Mouse (Mus musculus) frontal cortex, postnatal 25 days (tissue): ENCODE measurements around the gene BC049730.
A peak's percentile ranks its signal among the peaks of the same experiment; 100 is the strongest.
"Not testable (repeated sequence)": the region's sequence is repeated elsewhere in the genome, so short reads cannot be mapped to it uniquely, and the experiment has no call there.

Experiments
- DNase-seq, 2 experiments: peaks; one replicate each; pipeline ENCODE4 v3.0.0; 2022; ENCODE audit warnings: low spot score in 2 of 2

Gene BC049730

DNA sequence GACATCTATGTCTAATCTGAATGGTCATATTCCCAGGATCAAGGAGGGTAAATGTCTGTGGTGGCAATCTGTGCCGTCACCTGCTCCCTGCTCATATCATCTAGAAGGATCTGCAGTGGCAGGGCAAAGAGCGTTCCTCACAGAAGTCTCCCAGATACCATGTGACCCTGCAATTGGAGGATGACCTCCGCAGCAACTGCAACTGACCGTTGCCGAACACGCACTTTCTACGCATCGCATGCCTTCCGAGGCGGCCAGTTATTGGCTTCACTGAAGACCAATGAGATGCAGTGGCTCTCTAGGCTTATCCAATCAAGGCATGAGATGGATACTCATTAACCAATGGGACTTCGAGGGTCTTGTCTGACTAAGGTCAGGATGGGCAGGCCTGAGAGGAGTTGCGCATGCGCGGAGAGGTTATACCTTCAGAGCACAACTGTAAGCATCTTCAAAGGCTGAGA lies at the start of gene BC049730:
BC049730 (plus strand) TSS at position 411 of the 461 bp plus-strand sequence.
- DNase-seq, result no peak

DNA sequence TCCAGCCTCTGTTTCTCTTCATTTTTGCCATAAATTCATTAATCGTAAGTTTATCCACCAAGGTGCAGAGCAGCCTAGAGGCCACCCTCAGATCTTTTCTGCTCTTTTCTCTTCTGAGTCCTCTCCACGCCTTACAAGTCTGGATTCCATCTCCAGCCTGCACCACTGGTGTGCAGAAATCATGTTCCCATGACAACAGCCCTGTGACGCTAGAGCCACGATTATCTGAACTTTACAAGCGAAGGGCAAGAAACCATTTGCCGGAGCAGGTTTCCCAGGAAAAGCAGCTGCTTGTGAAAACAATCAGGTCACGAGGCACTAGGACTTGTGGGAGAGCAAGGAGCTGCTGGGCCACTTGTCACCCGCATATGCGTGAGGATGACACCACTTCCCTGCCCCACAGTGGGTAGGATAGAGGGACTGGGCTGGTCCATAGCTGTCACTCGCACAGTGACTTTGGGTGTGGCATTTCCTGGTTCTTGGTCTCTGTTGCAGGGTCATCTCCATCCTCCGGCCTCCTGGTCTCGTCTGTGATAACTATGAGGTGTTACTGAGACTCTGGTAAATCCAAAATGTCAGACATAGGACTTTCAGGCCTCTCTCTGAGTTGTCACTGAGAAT lies 49.2 kb upstream of the BC049730 start:
- no peak for DNase-seq

DNA sequence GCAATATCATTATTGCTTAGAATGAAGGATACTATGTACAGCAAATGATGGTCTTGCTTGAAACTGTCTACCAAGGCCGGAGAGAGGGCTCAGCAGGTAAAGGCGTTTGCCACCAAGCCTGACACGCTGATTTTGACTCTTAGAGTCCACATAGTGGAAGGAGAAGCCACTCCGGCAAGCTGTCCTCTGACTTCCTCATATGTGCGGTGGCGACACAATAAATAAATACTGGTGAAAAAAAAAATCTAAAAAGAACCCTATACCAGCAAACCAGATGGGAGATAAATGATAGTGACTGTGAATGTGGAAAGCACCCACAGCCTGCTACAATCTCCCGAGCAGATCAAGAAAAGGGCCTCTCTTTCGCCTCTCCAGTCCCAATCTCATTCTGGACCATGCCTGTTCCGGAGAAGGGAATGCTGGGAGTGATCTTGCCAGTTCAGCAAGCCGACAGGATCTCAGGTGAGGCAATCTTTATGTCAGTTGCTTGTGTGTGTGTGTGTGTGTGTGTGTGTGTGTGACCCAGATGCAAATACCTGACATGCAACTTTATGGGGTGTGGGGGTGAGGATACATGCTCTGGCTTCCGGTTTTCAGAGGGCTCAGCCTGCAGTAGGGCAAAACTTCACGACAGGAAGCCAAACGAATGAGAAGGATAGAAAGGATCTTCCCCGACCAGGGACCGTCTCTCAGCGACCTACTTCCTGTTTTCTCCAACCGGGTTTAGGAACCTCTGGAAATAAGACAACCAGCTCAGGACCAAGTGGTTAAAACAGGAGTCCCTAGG lies 47.7 kb upstream of the BC049730 start:
- DNase-seq, result no peak

DNA sequence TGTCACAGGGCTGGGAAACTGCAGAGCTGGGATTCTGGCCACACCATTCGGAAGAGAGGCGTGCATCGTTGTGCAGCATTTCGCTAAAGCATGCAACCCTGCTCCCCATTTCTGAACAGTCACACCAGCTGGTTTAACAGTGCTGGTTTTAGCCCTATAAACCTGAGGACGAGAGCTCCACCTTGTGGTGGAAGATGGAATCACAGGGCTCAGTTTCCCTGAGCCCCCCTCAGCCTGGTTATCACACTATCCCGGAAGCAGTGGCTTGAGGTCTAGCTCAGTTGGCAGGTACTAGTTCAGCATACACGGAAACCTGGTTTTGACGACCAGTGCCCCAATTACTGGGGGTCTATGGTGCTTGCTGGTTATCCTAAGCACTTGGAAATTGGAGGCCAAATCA lies 46.5 kb upstream of the BC049730 start:
- peak; percentile 52 to 54 for DNase-seq

DNA sequence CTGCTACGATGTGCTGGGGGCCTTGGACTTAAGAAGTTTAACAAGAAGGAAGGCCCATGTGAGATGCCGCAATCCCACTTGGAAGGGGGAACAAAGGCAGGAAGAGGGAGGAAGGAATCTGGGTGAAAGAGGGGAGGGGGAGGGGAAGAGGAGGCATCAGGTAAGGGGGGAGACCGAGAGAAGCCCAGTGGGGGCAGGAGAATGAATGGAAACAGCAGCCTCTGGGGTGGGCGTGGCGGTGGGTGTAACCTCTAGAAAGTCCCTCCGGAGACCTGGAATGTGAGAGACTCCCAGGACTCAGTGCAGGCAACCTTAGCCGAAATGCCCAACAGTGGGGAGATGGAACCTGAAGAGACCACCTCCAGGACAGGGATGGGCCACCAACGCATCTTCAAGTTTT lies 44.7 kb upstream of the BC049730 start:
- no peak for DNase-seq

DNA sequence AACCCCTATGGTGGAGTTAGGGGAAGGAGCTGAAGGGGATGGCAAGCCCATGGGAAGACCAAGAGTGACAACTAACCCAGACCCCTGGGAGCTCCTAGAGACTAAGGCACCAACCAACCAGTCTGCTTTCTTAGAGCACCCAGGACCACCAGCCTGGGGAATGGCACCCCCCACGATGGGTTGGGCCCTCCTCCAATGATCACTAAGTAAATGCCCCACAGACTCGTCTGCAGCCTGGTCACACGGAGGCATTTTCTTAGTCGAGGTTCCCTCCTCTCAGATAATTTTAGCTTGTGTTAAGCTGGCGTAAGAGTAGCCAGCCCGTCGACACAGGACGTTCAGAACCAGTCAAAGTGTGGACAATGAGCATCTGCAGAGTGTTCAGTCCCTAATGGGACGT lies 44.1 kb upstream of the BC049730 start:
- no peak for DNase-seq

DNA sequence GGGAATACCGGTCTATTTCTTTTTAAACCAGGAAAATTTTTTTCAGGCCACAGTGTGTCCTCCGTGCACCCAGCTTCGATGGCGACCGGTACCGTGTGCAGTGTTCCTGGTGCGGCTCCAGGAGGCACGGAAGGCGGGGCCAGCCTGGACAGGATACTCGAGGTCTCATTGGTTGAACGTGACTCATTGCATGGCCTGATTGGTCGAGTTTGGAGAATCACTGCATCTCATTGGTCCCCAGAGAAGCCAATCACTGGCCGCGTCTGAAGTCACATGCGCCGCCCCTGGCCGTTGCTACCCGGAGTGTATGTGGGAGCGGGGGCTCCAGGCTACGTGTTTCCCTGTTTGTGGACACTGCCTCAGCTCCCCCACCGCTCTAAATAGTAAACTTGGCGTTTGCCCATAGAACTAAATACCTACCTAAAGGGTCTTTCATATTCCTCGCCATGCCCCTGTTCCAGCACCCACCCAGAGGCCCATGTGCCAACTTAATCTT lies 37.0 kb upstream of the BC049730 start:
- no peak for DNase-seq

DNA sequence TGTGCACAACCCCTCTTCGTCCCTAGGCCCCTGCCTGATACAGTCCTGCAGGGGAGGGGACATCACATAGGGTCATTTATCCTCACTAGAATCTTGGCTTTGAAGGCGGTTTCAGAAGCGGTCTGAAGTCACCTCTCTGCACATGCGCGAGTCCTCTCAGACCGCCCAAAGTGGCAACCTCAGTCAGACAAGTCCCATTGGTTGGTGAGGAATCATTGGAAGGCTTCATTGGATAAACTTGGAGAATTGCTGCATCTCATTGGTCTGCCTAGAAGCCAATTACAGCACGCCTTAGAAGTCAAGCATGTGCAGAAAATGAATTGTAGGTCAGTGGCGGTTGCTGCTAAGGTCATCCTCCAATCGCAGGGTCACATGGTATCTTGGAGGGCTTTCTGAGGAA lies 32.5 kb upstream of the BC049730 start, which contains the start of gene Tex101:
Tex101 (minus strand) TSS at position 101 of the 400 bp plus-strand sequence.
- no peak for DNase-seq

DNA sequence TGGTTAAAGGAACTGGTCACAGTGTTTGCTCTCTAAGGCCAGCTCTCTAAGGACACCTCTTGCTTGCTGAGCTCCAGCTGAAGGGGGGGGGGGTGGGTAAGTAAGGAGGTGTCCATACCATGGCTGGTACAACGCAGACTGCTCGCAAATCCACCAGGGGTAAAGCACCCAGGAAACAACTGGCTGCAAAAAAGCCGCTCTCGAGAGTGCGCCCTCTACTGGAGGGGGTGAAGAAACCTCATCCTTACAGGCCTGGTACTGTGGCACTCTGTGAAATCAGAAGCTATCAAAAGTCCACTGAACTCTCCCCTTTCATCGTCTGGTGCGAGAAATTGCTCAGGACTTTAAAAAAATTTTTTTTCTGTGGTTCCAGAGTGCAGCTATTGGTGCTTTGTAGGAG lies 24.9 kb upstream of the BC049730 start:
- not testable (repeated sequence) for DNase-seq

DNA sequence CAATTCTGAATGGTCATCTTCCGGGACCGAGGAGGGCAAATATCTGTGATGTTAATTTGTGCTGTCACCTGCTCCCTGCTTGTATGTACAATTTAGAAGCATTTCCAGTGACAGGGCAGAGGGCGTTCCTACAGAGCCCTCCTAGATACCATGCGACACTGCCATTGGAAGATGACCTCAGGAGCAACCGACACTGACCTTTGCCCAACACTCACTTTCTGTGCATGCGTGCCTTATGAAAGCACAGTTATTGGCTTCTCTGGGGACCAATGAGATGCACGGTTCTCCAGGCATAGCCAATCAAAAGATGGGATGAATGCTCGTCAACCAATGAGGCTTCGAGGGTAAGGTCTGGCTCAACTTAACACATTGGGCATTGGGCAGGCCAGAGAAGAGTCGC lies 21.5 kb upstream of the BC049730 start:
- not testable (repeated sequence) for DNase-seq

DNA sequence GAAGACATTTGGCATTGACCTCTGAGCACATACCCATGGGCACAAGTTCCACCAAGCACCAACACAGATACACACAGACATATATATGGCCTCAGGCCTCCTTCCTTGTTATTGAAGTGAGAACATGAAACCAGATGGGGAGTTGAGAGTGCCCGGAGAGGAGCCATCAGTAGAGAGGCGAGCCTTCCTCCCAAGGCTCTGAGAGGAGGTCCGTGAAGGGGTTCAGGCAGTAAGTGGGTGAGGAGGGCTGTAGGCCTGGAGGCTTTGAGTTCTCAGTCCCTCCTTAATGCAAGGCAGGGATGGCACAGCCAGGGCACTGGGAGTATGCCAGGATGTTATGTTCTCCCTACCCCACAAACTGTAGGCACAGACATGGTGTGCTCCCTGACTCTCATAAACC lies 16.3 kb upstream of the BC049730 start:
- not testable (repeated sequence) for DNase-seq

DNA sequence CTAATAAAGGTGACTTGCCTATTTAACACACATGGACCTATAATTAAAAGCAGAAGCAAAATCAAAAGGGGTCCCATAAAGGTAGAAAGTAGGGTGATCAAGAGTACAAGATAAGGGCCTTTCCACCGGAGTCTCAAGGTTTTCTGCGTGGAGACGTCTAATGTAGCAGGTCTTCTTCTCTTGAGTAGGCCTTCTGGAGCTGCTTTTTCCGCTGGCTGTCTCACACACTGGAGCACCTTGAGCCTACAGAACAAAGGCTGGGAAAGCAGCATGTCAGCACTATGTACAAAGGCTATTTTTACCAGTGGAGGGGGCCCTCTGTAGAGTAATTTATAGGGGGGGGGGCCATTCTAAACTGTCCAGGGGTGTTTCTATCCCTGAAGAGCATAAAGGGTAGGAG lies 11.2 kb upstream of the BC049730 start:
- DNase-seq, result not testable (repeated sequence)

DNA sequence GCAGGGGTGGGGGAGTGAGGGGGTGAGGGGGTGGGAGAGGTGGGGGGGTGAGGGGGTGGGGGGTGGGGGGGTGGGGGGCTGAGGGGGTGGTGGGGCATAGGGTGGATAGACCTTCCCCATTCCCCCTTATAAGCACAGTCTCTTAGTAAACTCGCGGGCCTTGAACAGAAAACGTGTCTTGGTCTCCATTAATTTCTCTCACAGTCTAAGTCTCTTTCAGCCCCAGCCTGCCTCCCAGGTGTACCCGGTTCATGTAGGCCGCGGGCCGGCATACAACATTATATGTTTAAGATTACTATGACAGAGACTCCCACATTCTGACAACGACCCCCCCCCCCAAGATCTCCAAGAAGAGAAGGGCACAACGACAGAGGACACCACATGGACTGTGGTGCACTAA lies 6.2 kb upstream of the BC049730 start:
- not testable (repeated sequence) for DNase-seq

DNA sequence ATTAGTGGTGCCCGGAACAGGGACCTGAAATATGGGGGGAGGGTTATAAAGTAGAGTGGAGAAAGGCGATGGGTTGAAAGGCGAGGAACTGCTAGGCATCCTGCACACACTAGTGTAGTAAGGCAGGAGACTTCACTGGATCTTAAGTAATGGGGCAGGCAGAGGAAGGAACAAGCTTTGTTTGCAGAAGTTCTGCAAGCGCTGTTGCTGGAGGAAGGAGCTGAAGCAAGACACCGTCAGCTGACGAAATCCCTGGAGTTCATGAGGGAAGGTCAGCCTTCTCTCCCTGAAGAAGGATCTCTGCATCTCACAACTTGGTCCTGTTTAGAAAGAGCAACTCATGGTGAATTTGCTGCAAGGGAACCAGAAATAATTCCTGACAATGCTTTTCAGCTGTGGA lies 6.0 kb downstream of the BC049730 start:
- no peak for DNase-seq

DNA sequence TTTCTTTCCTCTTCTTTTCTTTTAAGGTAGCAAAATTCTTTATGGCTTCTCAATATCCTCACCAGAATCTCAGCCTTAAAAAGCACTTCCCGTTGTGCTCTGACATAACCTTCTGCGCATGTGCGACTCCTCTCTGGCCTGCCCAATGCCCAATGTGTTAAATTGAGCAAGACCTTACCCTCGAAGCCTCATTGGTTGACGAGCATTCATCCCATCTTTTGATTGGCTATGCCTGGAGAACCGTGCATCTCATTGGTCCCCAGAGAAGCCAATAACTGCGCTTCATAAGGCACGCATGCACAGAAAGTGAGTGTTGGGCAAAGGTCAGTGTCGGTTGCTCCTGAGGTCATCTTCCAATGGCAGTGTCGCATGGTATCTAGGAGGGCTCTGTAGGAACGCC lies 17.8 kb downstream of the BC049730 start, which contains the start of gene Gm4763:
Gm4763 (minus strand) TSS at position 101 of the 400 bp plus-strand sequence.
- not testable (repeated sequence) for DNase-seq

DNA sequence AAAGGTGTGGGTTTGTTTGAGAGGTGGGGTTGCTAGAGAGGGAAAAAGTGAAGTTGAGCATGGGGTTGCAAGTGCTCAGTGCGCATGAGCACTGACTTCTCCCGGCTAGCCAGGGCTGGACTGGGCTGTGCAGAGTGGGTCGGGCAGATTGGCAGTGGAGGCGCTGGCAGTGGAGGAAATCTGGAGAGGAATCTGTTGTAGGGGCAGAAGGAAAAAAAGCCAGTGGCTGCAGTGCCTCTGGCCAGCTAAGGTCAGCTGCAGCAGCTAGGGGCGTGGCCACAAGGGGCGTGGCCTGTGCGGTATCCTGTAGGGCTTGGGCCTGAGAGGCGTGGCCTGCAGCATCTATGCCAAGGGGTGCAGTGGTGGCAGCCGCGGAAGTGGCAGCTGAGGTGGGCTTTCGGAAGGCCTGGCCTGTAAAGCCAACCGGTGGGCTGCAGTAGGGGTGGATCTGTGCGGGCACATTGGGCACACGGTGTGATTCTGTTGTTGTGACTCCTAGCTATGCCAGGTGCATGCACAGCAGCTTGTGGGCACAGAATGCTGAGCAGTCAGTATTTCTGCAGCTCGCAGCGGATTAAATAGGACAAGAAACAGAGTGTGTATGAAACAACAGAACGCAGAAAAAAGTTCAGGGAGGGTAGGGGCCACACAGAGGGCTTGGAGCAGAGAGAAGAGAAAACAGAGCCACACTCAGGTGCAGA lies 27.1 kb downstream of the BC049730 start:
- no peak for DNase-seq

DNA sequence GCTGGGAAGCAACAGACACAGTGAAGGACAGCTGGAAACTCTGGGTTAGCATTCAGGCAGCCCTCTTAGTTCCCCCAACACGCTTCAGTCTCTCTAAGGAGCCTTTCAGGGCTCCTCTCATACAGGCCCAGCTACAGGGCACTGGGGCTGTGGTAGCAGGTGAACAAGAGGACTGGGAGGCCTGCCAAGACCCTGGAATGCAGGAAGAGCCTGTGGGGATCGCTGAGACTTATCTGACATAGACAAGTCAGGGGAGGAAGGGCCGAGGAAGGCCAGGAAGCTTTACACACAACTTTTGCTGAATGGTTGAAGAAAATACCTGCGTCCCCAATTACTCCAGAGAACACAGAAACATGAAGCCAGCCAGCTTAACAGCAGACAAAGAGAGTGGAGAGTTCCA lies 41.7 kb downstream of the BC049730 start:
- no peak for DNase-seq

DNA sequence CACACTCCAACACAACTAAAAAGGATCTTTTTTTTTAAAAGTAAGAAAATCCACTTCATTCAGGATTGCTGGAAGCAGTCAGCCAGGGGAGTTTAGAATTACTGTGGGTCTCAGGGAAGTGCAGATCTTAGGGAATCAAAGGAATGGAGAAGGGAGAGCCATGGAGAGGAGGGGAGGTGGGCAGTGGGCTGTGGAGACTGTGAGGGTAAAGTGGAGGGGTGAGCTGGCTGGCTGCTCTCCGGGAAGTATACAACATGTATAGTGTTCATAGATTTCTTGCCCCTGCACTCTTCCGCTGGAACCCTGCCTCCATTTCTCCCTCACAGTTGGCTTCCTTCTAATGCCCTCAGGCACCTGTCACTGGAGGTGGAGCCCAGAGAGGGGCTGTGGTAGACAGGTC lies 42.6 kb downstream of the BC049730 start:
- DNase-seq, result no peak

DNA sequence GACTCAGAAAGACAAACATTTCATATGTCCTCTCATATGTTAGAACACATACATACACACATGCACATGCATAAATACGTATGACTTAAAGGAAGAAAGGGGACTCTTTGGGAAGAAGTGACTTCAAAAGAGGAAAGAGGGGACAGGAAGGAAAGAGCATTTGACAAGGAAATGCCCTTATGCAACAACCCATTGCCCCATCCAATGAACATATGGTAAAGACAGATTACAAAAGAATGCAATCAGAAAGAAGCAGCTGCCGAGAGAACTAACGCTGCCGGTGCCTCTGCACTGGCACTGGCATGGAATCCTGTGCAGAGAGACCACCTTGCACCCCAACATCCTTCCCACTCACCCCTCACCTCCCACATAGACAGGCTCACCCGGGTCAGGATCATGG lies 44.4 kb downstream of the BC049730 start:
- no peak for DNase-seq

DNA sequence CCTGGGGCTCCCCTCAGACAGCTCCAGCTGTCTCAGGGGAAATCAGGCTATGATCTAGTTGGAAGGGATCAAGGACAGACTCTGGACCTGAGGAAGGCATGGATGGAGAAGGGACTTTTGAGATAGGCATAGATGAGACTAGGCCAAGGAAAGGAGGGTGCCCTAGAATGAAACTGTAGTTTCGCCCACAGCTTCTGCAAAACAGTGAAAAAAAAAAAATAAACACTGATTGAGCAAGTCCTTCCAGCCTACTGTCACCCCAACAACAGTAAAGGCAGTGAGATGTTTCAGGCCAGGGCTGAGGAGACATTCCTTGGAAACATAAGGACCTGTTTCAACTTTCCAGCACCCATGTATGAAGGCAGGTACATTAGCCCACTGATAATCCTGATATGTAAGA lies 49.5 kb downstream of the BC049730 start:
- DNase-seq, result no peak

DNA sequence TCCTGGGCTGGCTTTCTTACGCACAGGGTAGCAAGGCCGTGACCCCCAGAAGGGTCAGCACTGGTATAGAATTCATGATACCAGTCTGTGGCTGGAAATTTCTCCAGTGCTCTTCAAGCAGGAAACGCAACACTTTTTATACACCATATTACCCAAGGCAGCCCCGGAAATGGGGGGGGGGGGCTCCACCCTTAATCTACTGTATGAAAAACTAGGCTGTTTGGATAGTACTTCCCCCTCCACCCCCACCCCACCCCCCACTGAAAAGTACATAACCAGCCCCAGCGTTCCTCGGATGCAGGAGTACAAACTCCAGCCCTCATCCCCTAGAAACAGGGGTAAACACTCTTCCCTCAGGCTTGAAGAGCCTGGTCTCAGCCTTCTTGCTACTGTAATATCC lies 51.2 kb downstream of the BC049730 start, which contains the start of gene Cd177:
Cd177 (minus strand) TSS at position 101 of the 400 bp plus-strand sequence.
- no peak for DNase-seq

DNA sequence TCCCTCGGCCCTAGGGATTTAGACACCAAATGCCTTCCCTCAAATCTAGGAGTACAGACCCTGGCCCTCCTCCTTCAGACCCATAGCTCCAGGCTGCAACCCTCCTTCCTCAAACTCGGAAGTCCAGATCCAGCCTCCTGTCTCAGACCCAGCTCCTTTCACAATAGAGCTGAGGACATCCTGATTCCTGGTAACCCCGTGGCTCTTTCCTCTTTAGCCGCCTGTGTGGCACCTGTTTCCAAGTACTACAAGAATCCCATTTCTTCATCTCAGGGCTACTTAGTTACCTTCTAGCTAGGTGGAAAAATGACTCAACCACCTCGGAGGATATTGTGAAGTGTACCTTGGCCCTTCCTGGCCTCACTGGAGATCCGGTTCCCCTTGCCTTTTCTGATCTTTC lies 52.1 kb downstream of the BC049730 start:
- DNase-seq, result no peak
